Mouse (Mus musculus): ENCODE data around the gene Ip6k3.

DNA sequence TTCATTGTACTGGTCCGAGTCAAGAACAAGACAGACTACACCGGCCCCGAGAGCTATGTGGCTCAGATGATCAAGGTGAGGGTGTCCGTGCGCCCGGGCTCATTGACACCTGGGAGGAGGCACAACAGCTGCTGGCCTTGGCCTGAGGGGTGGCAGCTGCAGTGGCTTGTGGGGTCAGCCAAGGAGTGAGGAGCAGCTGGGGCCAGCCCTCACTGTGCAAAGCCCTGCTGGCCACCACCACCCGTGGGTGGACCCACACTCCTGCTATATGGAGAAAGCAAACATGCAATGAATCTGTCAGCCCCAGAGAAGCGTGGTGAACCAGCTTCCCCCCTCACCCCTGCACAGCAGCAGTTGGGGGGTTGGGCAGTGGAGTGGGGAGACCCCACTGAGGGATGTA lies 47.6 kb downstream of the Ip6k3 start:
- no peak for TF ChIP-seq GATA1 (IDR thresholded peaks at IDR 0.05; ENCODE audit: borderline replicate concordance, low read length)
- no peak for TF ChIP-seq FLI1 (IDR thresholded peaks at IDR 0.05; ENCODE audit: low read length)
